Mouse (Mus musculus) mature B cell (primary cell): ENCODE data around the gene Thra.

Experiments
- in situ Hi-C: fragments of 300-500 bp; cut with MboI; formaldehyde crosslinking; loops from 2 replicates; pipeline ENCODE4 v1.14.3; 2019

The Thra gene

DNA sequence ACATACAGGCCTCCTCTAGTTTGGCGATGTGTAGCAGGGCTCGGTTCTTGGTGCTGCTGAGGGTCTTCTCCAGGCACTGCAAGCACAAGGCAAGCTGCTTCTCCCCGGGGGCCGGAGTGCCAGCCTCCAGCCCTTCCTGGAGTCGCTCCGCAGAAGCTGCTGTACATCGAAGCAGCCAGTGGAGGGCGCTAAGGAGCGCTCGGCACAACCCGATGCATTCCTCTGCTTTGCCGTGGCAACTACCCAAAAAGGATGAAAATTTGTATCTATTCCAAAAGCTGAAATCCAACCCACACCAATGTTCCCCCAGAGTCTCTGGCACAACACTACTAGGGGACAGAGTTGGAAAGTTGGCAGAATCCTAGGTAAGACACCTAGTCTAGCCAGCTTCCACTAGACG, 22.5 kb upstream of the Thra start:
- in situ Hi-C loops: no loop called here

- in situ Hi-C loops: no loop called here
These were observed 19.7 kb upstream of the Thra start for GRCm38 (mm10) chr11:98720756-98721155.

DNA sequence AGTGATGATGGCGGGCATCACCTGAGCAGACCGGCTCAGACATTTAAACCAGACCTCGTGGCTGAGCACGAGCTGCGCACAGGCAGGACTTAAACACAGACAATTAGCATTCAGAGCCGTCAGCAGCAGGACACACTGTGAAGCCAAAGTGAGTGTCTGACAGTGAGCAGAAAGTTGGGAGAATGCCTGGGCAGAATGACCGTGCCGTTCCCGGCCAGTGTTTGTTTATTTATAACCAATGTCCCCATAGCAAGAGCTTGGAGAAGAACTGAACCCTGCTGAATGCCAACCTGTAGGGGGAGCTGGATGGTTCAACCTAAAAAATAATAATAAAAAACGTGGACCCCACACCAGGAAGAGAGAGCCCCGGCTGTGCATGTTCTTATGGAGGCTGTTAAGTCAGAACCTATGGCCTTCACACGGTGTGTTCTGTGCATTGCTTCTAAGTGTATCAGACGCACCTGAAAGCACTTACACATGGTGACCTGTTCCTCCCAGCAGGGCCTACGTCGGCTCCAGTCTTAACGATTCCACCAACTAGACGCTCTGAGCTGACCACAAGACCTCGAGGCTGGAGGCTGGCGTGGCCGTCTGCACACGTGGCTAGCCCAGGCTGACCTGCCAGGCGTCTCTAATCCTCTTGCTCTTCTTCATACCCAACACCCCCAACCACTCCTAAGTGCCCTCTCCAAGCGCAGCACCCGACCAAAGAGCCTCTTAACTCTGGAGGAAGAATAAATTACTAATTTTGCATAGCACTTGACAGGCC, 18.8 kb upstream of the Thra start:
- in situ Hi-C loops: no loop called here

GRCm38 (mm10) chr11:98723098-98723497, 17.3 kb upstream of the Thra start:
- in situ Hi-C loops: no loop called here

GRCm38 (mm10) chr11:98725926-98726506, 14.4 kb upstream of the Thra start:
- in situ Hi-C loops: no loop called here

GRCm38 (mm10) chr11:98729119-98729588, 11.3 kb upstream of the Thra start, which contains the start of gene Med24:
Gene Med24 (minus strand): TSS chr11:98729435.
- in situ Hi-C loops: no loop called here

DNA sequence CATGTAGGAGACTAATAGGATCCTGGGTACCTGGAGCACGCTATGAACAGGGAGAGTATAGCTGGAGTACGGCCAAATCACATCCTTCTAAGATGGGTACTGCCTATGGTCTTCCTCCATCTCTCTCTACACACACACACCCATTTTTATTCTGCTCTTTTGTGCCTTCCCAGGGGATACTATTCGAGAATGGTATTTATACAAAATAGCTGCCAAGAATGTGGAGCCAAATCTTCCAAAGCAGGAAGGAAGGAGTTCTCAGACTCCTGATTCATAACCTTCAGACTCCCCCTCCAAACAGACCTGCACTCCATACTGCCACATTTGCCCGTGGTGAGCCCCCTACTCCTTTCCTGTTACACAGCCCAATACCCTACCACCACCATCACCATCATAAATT, 9.7 kb upstream of the Thra start:
- in situ Hi-C loops: loop anchor here (10.0 kb wide), 1 partner anchor 54 kb away; no protein-coding TSS in a partner anchor

DNA sequence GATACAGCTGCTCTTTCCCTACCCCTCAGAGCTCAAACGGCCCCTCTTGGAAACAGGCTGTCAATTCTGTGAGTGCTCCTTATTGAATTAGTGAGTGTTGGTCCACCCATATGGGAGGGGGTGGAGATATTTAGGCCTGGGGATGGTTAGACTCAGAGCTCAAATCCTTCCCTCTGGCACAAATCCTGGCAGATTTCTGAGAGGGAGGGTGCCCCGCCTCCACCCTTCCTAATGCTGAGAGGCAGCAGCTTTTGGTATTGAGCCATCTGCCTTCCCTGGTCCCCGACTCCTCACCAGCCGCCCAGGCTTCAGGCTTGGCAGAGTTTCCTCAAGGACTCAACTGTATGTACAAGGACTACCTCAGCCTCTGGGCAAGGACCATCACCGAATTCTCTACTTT, 9.3 kb upstream of the Thra start:
- in situ Hi-C loops: loop anchor here (10.0 kb wide), 1 partner anchor 54 kb away; no protein-coding TSS in a partner anchor

GRCm38 (mm10) chr11:98734020-98734419, 6.4 kb upstream of the Thra start:
- in situ Hi-C loops: loop anchor here (10.0 kb wide), 1 partner anchor 51 kb away; no protein-coding TSS in a partner anchor

DNA sequence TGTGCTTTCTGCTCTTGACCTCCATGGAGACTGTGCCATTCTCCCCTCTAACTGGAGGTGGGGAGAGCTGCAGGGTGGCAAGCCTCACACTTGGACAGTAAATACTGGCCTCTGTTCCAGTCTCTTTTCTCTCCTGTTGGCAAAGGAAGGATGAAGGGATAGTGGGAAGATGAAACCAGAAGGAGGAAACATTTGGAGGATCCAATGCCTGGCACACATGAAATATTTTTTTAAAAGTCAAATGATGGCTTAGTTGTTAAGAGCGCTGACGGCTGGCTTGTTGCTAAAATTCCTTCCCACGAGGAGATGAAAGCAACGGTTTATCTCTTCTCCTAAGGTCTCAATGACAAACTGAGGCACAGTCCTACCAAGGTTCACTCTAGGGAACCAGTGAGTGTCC, 5.3 kb upstream of the Thra start:
- in situ Hi-C loops: loop anchor here (10.0 kb wide), 1 partner anchor 50 kb away; no protein-coding TSS in a partner anchor

GRCm38 (mm10) chr11:98736176-98736575, 4.3 kb upstream of the Thra start:
- in situ Hi-C loops: loop anchor here (10.0 kb wide), 1 partner anchor 49 kb away; no protein-coding TSS in a partner anchor

DNA sequence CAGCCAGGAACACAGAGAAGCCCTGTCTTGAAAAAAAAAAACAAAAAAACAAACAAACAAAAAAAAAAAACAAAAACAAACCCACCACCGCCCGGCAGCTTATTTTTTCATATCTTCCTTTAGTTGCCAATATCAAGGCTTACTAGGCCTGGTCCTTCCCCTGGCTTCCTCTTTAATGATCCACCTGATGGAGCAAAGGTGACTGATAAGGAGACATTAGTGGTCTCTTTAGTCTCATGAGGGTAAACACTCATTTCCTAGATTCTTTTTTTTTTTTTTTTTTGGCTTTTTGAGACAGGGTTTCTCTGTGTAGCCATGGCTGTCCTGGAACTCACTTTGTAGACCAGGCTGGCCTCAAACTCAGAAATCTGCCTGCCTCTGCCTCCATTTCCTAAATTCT, 3.2 kb upstream of the Thra start:
- in situ Hi-C loops: loop anchor here (10.0 kb wide), 1 partner anchor 48 kb away; no protein-coding TSS in a partner anchor

- in situ Hi-C loops: loop anchor here (10.0 kb wide), 1 partner anchor 46 kb away; no protein-coding TSS in a partner anchor
These were observed 2.0 kb upstream of the Thra start for GRCm38 (mm10) chr11:98738428-98738911.

- in situ Hi-C loops: loop anchor here (10.0 kb wide), 1 partner anchor 46 kb away; no protein-coding TSS in a partner anchor
These were observed 1.5 kb upstream of the Thra start for GRCm38 (mm10) chr11:98738925-98739324.

GRCm38 (mm10) chr11:98740026-98740392, 429 bp upstream of the Thra start:
- in situ Hi-C loops: no loop called here

DNA sequence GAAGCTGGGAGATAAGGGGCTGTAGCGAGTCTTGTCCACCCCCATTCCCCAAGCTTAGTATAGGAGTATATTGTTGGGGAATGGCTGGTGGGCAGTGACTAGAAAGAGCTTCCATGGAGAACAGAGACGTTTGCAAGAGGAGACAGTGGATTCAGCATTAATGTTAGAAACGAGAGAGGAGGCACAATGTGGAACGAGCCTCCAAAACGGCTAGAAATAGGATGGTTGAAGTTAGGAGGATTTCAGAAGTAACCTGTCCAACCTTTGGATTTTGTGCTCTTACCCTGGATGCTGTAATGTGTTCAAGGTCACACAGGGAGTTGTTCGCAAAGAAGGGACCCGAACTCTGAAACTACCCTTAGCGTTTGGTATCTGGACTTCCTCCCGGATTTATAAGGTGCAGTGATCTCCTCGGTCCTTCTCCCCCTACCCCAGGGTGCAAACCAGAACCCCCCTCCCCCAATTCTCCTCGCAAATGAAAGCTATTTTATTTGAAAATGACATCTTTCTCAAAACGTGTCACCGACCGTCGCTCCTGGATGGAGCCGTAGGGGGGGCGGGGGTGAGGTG, 698 bp downstream of the Thra start:
- in situ Hi-C loops: no loop called here

DNA sequence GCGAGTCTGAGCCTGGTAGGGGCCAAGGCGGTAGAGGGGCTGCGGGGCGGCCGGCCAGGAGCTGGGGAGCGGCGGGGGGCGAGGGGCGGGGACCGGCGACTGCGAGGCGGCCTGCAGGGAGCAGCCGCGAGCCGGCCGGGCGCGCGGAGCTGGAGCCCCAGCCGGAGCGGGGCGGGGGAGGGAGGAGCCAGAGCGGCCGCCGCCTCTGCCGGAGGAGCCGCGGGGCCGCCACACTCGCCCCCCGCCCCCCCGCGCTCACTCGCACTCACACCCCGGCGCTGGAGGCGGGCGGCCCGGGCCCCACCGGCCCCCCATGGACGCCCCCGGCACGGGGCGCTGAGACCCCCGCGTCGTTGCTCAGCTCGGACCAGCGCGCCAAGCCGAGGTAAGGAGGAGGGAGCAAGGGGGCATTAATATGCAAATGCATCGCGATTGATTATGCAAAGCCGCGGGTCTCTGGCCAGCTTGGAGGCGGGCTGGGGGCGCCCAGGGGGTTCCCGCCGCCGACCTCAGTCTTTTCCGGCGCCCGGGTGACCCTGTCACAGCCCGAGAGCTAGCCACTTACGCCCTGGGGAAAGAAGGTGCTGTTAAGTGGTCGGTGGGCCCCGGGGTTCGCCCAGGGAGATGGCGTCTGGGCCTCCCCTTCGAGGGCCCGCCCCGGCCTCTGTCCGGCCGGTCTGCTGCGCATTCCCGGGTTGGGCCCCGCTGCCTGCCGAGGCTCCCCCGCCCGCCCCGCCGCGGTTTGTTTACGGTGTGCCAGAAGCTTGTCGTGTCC, 1.4 kb downstream of the Thra start:
- in situ Hi-C loops: no loop called here

- in situ Hi-C loops: no loop called here
These were observed 2.2 kb downstream of the Thra start for GRCm38 (mm10) chr11:98742397-98743291.

DNA sequence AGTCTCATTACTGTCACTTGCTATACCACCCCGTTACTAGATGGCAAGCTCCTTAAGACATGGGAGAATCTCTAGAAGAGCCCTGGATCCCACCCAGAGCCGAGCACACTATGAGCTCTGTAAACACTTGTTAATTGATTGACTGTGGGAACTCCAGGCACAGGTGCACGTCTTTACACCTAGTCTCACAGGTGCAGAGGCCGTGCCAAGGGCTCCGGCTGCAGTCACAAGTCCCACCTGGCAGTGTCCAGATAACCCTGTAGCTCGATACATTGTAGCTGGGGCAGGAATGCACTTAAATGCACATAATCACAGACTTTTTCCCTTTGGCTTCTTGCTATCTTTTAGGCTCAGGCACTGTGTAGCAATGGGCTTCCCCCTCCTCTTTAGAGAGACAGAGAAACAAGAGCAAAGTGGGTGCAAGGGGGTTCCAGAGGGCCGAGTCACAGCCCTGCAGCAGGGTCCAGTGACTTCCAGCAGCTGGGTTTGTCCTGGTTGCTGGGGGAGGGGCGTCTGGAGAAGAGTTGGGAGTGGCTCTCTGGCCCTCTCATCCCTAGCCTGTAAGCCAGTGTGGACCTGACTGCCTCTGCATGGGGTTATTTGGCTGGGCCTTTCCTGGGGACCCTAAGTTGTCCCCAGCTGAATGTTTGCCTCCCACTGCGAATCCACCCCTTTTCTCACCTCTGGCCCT, 3.4 kb downstream of the Thra start:
- in situ Hi-C loops: no loop called here

DNA sequence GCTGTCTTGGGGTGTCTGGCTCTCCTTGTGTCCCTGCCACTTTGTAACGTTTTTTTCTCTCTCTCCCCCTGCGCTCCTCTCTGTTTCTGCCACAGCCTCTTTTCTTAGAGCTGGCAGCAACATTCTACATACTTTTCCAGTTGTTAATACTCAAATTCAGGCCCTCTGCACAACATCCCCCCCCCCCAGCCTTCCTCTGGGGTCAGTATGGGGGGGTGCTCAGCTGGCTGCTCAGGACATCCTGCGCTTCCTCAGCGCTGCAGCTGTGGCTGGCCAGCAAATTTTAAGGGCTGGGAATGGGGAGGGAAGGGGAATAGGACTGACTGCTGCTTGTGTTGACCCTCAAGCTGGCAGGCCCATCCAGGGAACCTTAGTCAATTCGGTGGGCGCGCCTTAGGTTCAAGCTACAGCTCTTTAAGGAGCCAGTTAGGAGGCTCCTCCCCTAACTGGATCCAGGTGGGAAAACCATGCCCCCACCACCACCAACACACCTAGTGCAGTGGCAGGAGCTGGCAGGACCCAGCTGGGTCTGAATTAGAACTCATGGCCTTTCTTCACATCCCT, 4.1 kb downstream of the Thra start:
- in situ Hi-C loops: no loop called here
